Mouse (Mus musculus): ENCODE data around the gene Trpm2. TPM values are rescaled to one million over a fixed set of nuclear protein-coding genes. Genes with fewer than 3 reads are reported as not detected.

The Trpm2 gene
- polyA plus RNA-seq, 1 experiment from 2014 or later, result 1.5 TPM

DNA sequence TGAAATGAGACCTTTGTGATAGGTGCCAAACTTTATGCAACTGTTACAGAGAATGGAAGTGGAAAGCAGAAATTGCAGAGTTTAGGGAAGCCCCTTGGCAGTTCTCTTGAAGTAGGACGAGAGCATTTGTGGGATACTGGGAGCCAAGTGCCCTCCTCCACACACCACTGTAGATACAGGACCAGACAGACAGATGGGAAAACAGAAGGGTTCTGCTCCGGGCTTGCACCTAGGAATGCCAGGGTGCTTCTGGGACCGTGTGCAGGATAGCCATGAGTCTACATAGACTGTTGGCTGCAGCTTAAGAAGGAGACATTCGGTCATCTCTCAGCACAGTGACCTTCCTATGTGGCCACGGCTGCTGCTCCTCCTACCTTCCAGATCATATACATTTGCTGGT lies 4.4 kb upstream of the Trpm2 start:
- Histone ChIP-seq H3K27me3 (ENCODE audit: control insufficient read depth, insufficient read depth, low read length) (0 out of 2 replicates have a peak, but pooled peaks cover 5% of the 10 kb centered on the region), H3K4me1 (ENCODE audit: control insufficient read depth, insufficient read depth, low read length) (peaks cover 9% of the 10 kb centered on the region), H3K9ac (replicated peaks; ENCODE audit: low read depth, low read length) (no peak overlapping the region), H3K4me2 (replicated peaks; ENCODE audit: low read depth, low read length) (no peak overlapping the region), H3K27ac (ENCODE audit: low read length) (peak overlapping the region; percentile 2; the same call in 1 of the 2 replicates), H3K9me3 (ENCODE audit: control insufficient read depth, low read depth, low read length) (no peaks in the 10 kb centered on the region), H3K4me3 (ENCODE audit: low read depth, low read length) (no peak overlapping the region), H3K36me3 (ENCODE audit: control insufficient read depth, insufficient read depth, low read length) (no peaks in the 10 kb centered on the region)
- no peak for ATAC-seq (ENCODE audit: insufficient number of reproducible peaks, insufficient read depth, low FRiP score, low read depth)
- 63% methylated on average over 5 of the region's 5 CpGs for WGBS

DNA sequence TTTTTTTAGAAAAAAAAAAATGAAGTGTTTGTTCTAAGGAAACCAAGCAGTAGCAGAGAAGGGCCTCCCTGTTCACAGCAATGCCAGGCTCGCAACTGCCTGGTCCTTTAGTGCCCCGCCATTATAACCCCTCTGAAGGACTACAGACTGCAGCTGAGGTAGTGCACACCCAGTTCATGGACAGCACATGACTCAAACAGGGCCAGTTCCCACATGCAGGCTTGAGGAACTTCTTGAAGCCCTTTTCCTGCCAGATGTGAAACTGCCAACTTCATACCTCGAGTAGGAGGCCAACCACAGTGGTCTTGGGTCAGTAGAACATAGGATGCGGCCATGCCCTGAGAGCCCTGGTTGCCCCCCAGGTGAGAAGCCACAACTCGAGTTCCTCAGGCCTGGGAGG lies 4.0 kb upstream of the Trpm2 start:
- Histone ChIP-seq H3K27me3 (ENCODE audit: control insufficient read depth, insufficient read depth, low read length) (0 out of 2 replicates have a peak, but pooled peaks cover 5% of the 10 kb centered on the region), H3K27ac (ENCODE audit: low read length) (peak overlapping the region; percentile 2; the same call in 1 of the 2 replicates), H3K4me1 (ENCODE audit: control insufficient read depth, insufficient read depth, low read length) (peaks cover 12% of the 10 kb centered on the region), H3K9me3 (ENCODE audit: control insufficient read depth, low read depth, low read length) (no peaks in the 10 kb centered on the region), H3K4me2 (replicated peaks; ENCODE audit: low read depth, low read length) (no peak overlapping the region), H3K36me3 (ENCODE audit: control insufficient read depth, insufficient read depth, low read length) (no peaks in the 10 kb centered on the region), H3K4me3 (ENCODE audit: low read depth, low read length) (no peak overlapping the region), H3K9ac (replicated peaks; ENCODE audit: low read depth, low read length) (no peak overlapping the region)
- no peak for ATAC-seq (ENCODE audit: insufficient number of reproducible peaks, insufficient read depth, low FRiP score, low read depth)
- 74% methylated on average over 5 of the region's 5 CpGs for WGBS

DNA sequence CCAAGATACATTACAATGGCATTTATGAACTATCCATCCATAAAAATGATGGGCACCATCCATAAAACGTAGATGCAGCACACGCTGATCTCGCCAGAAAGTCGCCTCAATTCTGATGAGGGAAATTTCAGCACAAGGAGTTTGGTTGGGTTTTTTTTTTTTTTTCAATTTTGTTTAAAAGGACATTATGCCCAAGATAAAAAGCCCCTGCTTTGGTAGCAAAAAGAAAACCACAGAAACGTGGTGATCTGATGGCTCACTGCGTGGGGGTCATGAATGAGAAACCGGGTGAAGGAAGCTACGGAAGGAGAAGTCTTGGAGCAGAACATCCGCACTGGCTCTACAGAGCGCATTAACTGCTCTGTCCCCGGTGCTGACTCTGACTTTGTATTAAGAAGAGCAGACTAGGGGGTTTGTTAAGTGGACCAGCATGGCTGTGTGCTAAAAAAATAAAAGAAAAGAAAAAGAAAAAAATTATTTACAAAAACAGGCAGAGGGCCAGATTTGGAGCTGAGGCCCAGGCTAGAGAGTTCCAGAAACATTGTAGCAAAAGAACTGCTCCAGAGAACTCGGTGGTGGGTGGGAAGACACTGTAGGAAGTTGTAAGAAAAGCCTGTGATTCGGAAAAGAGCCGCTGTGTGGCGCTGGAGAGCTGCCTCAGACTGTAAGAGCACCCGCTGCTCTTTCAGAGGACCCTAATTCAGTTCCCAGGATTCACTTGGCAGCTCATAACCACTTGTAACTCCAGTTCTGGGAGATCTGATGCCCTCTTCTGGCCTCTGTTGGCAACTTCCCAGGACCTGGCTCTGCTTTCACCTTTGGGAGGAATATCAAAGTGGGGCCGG lies 1.6 kb upstream of the Trpm2 start:
- no peaks in the 10 kb centered on the region for H3K36me3 ChIP-seq (ENCODE audit: control insufficient read depth, insufficient read depth, low read length)

DNA sequence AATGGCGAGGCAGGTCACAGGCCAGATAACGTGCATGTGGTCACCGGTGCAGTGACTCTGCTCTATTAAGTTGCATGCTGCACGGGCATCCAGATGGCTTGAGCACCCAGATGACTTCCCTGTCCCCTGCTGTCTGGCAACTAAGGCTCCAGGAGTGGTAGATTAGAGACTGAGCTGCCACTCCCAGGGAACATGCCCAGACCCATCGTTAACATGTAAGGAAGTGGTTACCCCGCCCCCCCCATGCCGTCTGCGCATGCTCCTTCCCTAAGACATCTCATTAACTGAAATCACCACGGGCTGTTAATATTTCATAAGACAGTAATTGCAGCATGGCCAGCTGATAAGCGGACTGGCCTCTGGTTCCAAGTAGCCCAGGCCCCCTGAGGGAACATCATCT lies 828 bp upstream of the Trpm2 start:
- Histone ChIP-seq H3K4me1 (ENCODE audit: control insufficient read depth, insufficient read depth, low read length) (peaks cover 12% of the 10 kb centered on the region; the same call in 1 of the 2 replicates), H3K9me3 (ENCODE audit: control insufficient read depth, low read depth, low read length) (no peaks in the 10 kb centered on the region), H3K27ac (ENCODE audit: low read length) (no peak overlapping the region), H3K4me3 (ENCODE audit: low read depth, low read length) (no peak overlapping the region), H3K4me2 (replicated peaks; ENCODE audit: low read depth, low read length) (no peak overlapping the region), H3K27me3 (ENCODE audit: control insufficient read depth, insufficient read depth, low read length) (0 out of 2 replicates have a peak, but pooled peaks cover 10% of the 10 kb centered on the region), H3K9ac (replicated peaks; ENCODE audit: low read depth, low read length) (no peak overlapping the region), H3K36me3 (ENCODE audit: control insufficient read depth, insufficient read depth, low read length) (no peaks in the 10 kb centered on the region)
- no peak for ATAC-seq (ENCODE audit: insufficient number of reproducible peaks, insufficient read depth, low FRiP score, low read depth)
- WGBS, result 76% methylated on average over 10 of the region's 10 CpGs

More for the DNA sequence above, 1.6 kb upstream of the Trpm2 start:
- H3K27me3 ChIP-seq (ENCODE audit: control insufficient read depth, insufficient read depth, low read length), result 0 out of 2 replicates have a peak, but pooled peaks cover 10% of the 10 kb centered on the region
- H3K9ac ChIP-seq (replicated peaks; ENCODE audit: low read depth, low read length), result no peak overlapping the region
- no peak overlapping the region for H3K4me2 ChIP-seq (replicated peaks; ENCODE audit: low read depth, low read length)
- WGBS, result 59% methylated on average over 17 of the region's 17 CpGs
- H3K4me1 ChIP-seq (ENCODE audit: control insufficient read depth, insufficient read depth, low read length), result peaks cover 12% of the 10 kb centered on the region
- H3K9me3 ChIP-seq (ENCODE audit: control insufficient read depth, low read depth, low read length), result no peaks in the 10 kb centered on the region
- H3K27ac ChIP-seq (ENCODE audit: low read length), result no peak overlapping the region
- no peak for ATAC-seq (ENCODE audit: insufficient number of reproducible peaks, insufficient read depth, low FRiP score, low read depth)
- no peak overlapping the region for H3K4me3 ChIP-seq (ENCODE audit: low read depth, low read length)

DNA sequence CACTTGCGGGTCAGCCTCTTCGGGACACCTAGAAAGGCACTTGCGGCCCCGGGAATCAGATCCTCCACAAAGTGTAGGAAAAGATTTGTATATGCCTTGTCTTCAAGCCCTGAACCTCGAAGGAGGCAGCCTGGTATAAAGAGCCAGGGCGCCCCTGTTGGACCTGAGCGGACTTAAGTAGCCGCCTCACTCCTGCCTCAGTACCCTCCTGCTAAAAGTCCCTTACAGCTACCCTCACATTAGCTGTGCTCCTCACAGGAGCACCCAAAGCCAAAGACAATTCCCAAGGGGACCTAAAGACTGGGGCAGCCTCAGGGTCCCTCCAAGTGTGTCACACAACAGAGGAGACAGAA lies 414 bp downstream of the Trpm2 start:
- Histone ChIP-seq H3K36me3 (ENCODE audit: control insufficient read depth, insufficient read depth, low read length) (no peaks in the 10 kb centered on the region), H3K4me2 (replicated peaks; ENCODE audit: low read depth, low read length) (peak overlapping the region; percentile 52), H3K27me3 (ENCODE audit: control insufficient read depth, insufficient read depth, low read length) (0 out of 2 replicates have a peak, but pooled peaks cover 10% of the 10 kb centered on the region), H3K9ac (replicated peaks; ENCODE audit: low read depth, low read length) (no peak overlapping the region), H3K4me3 (ENCODE audit: low read depth, low read length) (no peak overlapping the region), H3K27ac (ENCODE audit: low read length) (no peak overlapping the region), H3K9me3 (ENCODE audit: control insufficient read depth, low read depth, low read length) (no peaks in the 10 kb centered on the region), H3K4me1 (ENCODE audit: control insufficient read depth, insufficient read depth, low read length) (peaks cover 10% of the 10 kb centered on the region; the same call in 1 of the 2 replicates)
- 17% methylated on average over 8 of the region's 8 CpGs for WGBS
- no peak for ATAC-seq (ENCODE audit: insufficient number of reproducible peaks, insufficient read depth, low FRiP score, low read depth)

DNA sequence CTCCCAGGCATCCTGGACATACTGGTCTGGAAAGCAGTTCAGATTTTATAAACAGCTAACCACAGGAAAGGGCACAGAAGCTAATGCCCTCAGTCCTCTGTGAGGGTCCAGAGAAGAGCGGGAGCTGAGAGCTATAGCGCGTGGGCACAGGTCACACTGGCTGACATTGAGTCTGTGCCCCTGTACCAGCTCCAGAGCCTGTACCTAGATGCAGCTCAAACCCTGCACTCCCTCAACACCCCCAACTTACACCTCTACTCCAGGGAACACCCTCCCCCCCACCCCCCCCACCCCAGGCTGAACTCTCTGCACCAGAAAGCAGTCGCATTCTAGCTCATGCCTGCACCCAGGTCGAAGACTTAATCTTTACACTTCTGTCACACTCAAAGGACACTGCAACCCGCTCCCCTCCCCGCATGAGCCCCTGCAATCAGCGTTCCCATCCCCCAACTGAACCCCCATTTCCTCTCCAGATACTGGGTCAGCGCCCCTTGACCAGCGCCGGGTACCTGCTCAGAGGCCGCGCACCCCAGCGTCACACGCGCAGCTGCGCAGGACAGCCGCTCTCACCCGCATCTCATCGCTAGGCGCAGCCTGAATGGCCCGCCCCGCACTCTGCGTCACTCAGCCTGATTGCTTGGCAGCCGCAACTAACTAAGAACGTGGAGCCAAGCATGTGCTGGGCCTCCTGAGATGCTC lies 940 bp downstream of the Trpm2 start:
- peak; percentile 54; the same call in 1 of the 2 replicates for ATAC-seq (ENCODE audit: insufficient number of reproducible peaks, insufficient read depth, low FRiP score, low read depth)
- H3K36me3 ChIP-seq (ENCODE audit: control insufficient read depth, insufficient read depth, low read length), result no peaks in the 10 kb centered on the region
- 0 out of 2 replicates have a peak, but pooled peaks cover 7% of the 10 kb centered on the region for H3K4me1 ChIP-seq (ENCODE audit: control insufficient read depth, insufficient read depth, low read length)
- no peak overlapping the region for H3K9ac ChIP-seq (replicated peaks; ENCODE audit: low read depth, low read length)
- 6% methylated on average over 26 of the region's 26 CpGs for WGBS
- H3K4me2 ChIP-seq (replicated peaks; ENCODE audit: low read depth, low read length), result peak overlapping the region; percentile 52
- 0 out of 2 replicates have a peak, but pooled peaks cover 10% of the 10 kb centered on the region for H3K27me3 ChIP-seq (ENCODE audit: control insufficient read depth, insufficient read depth, low read length)
- H3K9me3 ChIP-seq (ENCODE audit: control insufficient read depth, low read depth, low read length), result no peaks in the 10 kb centered on the region
- H3K27ac ChIP-seq (ENCODE audit: low read length), result no peak overlapping the region
- peak overlapping the region; percentile 21; the same call in 1 of the 2 replicates for H3K4me3 ChIP-seq (ENCODE audit: low read depth, low read length)

DNA sequence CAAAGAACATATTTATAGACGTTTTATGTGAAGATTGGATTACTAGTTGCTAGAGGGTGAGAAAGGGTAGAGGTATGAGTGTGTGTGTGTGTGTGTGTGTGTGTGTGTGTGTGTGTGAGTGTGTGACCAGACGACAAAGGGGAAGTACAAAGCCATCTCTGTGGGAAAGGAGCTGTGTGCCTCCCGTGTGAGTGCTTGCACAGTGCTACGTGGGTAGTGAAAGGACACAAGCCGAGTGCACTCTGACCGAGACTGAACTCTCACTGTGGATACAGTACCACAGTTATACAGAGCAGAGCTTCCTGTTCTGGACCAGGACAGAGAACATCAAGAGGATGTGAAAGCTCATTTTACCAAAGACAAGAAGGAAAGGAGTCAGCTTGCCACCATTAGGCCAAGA lies 6.4 kb downstream of the Trpm2 start:
- Histone ChIP-seq H3K36me3 (ENCODE audit: control insufficient read depth, insufficient read depth, low read length) (no peaks in the 10 kb centered on the region), H3K27ac (ENCODE audit: low read length) (no peak overlapping the region), H3K9me3 (ENCODE audit: control insufficient read depth, low read depth, low read length) (no peaks in the 10 kb centered on the region), H3K27me3 (ENCODE audit: control insufficient read depth, insufficient read depth, low read length) (0 out of 2 replicates have a peak, but pooled peaks cover 3% of the 10 kb centered on the region), H3K4me1 (ENCODE audit: control insufficient read depth, insufficient read depth, low read length) (0 out of 2 replicates have a peak, but pooled peaks cover under 1% of the 10 kb centered on the region), H3K4me3 (ENCODE audit: low read depth, low read length) (no peak overlapping the region), H3K4me2 (replicated peaks; ENCODE audit: low read depth, low read length) (no peak overlapping the region), H3K9ac (replicated peaks; ENCODE audit: low read depth, low read length) (no peak overlapping the region)
- ATAC-seq (ENCODE audit: insufficient number of reproducible peaks, insufficient read depth, low FRiP score, low read depth), result no peak
- 81% methylated on average over 6 of the region's 6 CpGs for WGBS

DNA sequence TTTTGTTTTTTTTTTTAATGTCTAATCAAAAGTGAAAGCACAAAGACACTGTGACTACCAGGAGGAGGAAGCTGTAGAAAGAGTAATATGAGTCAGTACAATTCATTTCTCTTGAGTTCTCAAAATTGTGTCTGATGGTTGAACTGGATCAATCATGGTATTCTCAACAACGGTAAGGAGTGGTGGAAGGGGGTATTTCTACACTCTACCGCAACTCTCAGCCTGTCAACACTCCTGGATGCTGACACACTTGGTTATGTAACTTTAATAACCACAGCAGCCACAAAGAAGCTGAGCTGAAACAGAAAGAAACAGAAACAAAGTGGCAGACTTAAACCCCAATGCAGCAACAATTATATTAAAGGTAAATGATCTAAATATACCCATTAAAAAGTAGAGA lies 7.6 kb downstream of the Trpm2 start:
- 74% methylated on average over 2 of the region's 2 CpGs for WGBS
- no peak overlapping the region for H3K4me3 ChIP-seq (ENCODE audit: low read depth, low read length)
- no peak overlapping the region for H3K4me2 ChIP-seq (replicated peaks; ENCODE audit: low read depth, low read length)
- no peaks in the 10 kb centered on the region for H3K36me3 ChIP-seq (ENCODE audit: control insufficient read depth, insufficient read depth, low read length)
- H3K4me1 ChIP-seq (ENCODE audit: control insufficient read depth, insufficient read depth, low read length), result no peaks in the 10 kb centered on the region
- no peak overlapping the region for H3K27ac ChIP-seq (ENCODE audit: low read length)
- no peak for ATAC-seq (ENCODE audit: insufficient number of reproducible peaks, insufficient read depth, low FRiP score, low read depth)
- no peaks in the 10 kb centered on the region for H3K9me3 ChIP-seq (ENCODE audit: control insufficient read depth, low read depth, low read length)
- no peak overlapping the region for H3K9ac ChIP-seq (replicated peaks; ENCODE audit: low read depth, low read length)
- no peaks in the 10 kb centered on the region for H3K27me3 ChIP-seq (ENCODE audit: control insufficient read depth, insufficient read depth, low read length)
